Mouse (Mus musculus): ENCODE results near the gene Mrps34. TPM values are rescaled to one million over a fixed set of nuclear protein-coding genes. Genes with fewer than 3 reads are reported as not detected.
"Not testable (repeated sequence)": the region's sequence is repeated elsewhere in the genome, so short reads cannot be mapped to it uniquely, and the experiment has no call there.

Mrps34 gene
- polyA plus RNA-seq, 1 experiment from 2014 or later: 82.8 TPM

DNA sequence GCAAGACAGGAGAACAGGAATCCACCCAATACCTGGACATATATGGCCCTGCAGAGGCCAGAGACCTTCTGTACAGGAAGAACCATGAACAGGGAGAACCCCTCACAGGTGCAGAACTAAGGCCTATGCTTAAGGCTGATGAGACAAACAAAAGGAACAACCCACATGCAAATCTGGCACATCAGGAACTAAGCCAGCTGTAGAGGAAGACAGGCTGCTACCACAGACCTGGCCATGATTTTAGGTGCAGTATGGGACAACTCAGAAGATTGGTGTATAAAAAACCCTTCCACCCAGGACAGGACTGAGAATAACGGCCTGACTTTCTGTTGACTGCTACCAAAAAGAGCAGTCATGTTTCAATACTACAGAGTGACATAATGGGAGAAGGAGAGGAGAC is 48.7 kb downstream of the Mrps34 start:
- H3K36me3 ChIP-seq (ENCODE audit: control insufficient read depth, insufficient read depth, low read length): peaks cover 52% of the 10 kb centered on the region
- not testable (repeated sequence) for ATAC-seq (ENCODE audit: insufficient number of reproducible peaks, insufficient read depth, low FRiP score, low read depth); H3K4me3 ChIP-seq (ENCODE audit: control insufficient read depth in 1 of 2, insufficient read depth in 1 of 2, low read depth in 1 of 2, low read length in 2 of 2); H3K27me3 ChIP-seq (ENCODE audit: control insufficient read depth, insufficient read depth, low read length); H3K4me2 ChIP-seq (ENCODE audit: low read length); H3K9ac ChIP-seq (ENCODE audit: low read length); H3K4me1 ChIP-seq (ENCODE audit: control insufficient read depth in 2 of 2, insufficient read depth in 2 of 2, low read length in 2 of 2); H3K9me3 ChIP-seq (ENCODE audit: control insufficient read depth, low read length); H3K27ac ChIP-seq (replicated peaks in 1 of 2; ENCODE audit: control insufficient read depth in 1 of 2, insufficient read depth in 1 of 2, low read depth in 2 of 2, low read length in 2 of 2)
- 76% methylated on average over 1 of the region's 1 CpGs for WGBS

Other genes starting within 250 kb of the Mrps34 start
- 59.6 and 60.9 TPM in 2 replicates for gene Slc9a3r2, start 244.8 kb upstream of the Mrps34 start, polyA plus RNA-seq (2014; fragmentation: Nextera tagmentation; extraction: Ambion mirVana)
- not detected in 2 replicates for gene Npw, start 236.7 kb upstream of the Mrps34 start, polyA plus RNA-seq (2014; fragmentation: Nextera tagmentation; extraction: Ambion mirVana)
- gene Zfp598, start 225.4 kb upstream of the Mrps34 start, polyA plus RNA-seq (2014; fragmentation: Nextera tagmentation; extraction: Ambion mirVana): 18.4 and 19.4 TPM in 2 replicates
- gene Syngr3, start 205.2 kb upstream of the Mrps34 start, polyA plus RNA-seq (2014; fragmentation: Nextera tagmentation; extraction: Ambion mirVana): 0.42 and 0.69 TPM in 2 replicates
- gene Gfer, start 199.0 kb upstream of the Mrps34 start, polyA plus RNA-seq (2014; fragmentation: Nextera tagmentation; extraction: Ambion mirVana): 29.3 and 29.7 TPM in 2 replicates
- gene Noxo1, start 198.9 kb upstream of the Mrps34 start, polyA plus RNA-seq (2014; fragmentation: Nextera tagmentation; extraction: Ambion mirVana): 0.68 and 1.1 TPM in 2 replicates
- 39.2 and 40.2 TPM in 2 replicates for gene Tbl3, start 187.5 kb upstream of the Mrps34 start, polyA plus RNA-seq (2014; fragmentation: Nextera tagmentation; extraction: Ambion mirVana)
- not detected in 2 replicates for gene Rnf151, start 177.1 kb upstream of the Mrps34 start, polyA plus RNA-seq (2014; fragmentation: Nextera tagmentation; extraction: Ambion mirVana)
- 919 and 1,010 TPM in 2 replicates for gene Rps2, start 177.0 kb upstream of the Mrps34 start, polyA plus RNA-seq (2014; fragmentation: Nextera tagmentation; extraction: Ambion mirVana)
- gene Ndufb10, start 170.6 kb upstream of the Mrps34 start, polyA plus RNA-seq (2014; fragmentation: Nextera tagmentation; extraction: Ambion mirVana): 556 and 564 TPM in 2 replicates
- gene Rpl3l, start 167.3 kb upstream of the Mrps34 start, polyA plus RNA-seq (2014; fragmentation: Nextera tagmentation; extraction: Ambion mirVana): 1.3 and 1.7 TPM in 2 replicates
- gene Msrb1, start 158.5 kb upstream of the Mrps34 start, polyA plus RNA-seq (2014; fragmentation: Nextera tagmentation; extraction: Ambion mirVana): 26.8 and 27.2 TPM in 2 replicates
- 0.18 and 0.43 TPM in 2 replicates for gene Hs3st6, start 142.1 kb upstream of the Mrps34 start, polyA plus RNA-seq (2014; fragmentation: Nextera tagmentation; extraction: Ambion mirVana)
- gene Meiob, start 90.8 kb upstream of the Mrps34 start, polyA plus RNA-seq (2014; fragmentation: Nextera tagmentation; extraction: Ambion mirVana): not detected in 2 replicates
- 62.7 and 68.4 TPM in 2 replicates for gene Hagh, start 55.0 kb upstream of the Mrps34 start, polyA plus RNA-seq (2014; fragmentation: Nextera tagmentation; extraction: Ambion mirVana)
- 46.5 and 47.2 TPM in 2 replicates for gene Fahd1, start 44.8 kb upstream of the Mrps34 start, polyA plus RNA-seq (2014; fragmentation: Nextera tagmentation; extraction: Ambion mirVana)
- gene Igfals, start 29.1 kb upstream of the Mrps34 start, polyA plus RNA-seq (2014; fragmentation: Nextera tagmentation; extraction: Ambion mirVana): not detected in 2 replicates
- 37.8 and 39.8 TPM in 2 replicates for gene Nubp2, start 8.8 kb upstream of the Mrps34 start, polyA plus RNA-seq (2014; fragmentation: Nextera tagmentation; extraction: Ambion mirVana)
- 26.8 and 28.2 TPM in 2 replicates for gene Spsb3, start 8.5 kb upstream of the Mrps34 start, polyA plus RNA-seq (2014; fragmentation: Nextera tagmentation; extraction: Ambion mirVana)
- gene Eme2, start within 50 bp of the Mrps34 start, polyA plus RNA-seq (2014; fragmentation: Nextera tagmentation; extraction: Ambion mirVana): 14.7 and 16.0 TPM in 2 replicates
- 39.4 and 43.9 TPM in 2 replicates for gene Nme3, start 1.4 kb downstream of the Mrps34 start, polyA plus RNA-seq (2014; fragmentation: Nextera tagmentation; extraction: Ambion mirVana)
- gene Mapk8ip3, start 41.9 kb downstream of the Mrps34 start, polyA plus RNA-seq (2014; fragmentation: Nextera tagmentation; extraction: Ambion mirVana): 27.8 and 31.0 TPM in 2 replicates
- 62.1 and 63.1 TPM in 2 replicates for gene Jpt2, start 65.6 kb downstream of the Mrps34 start, polyA plus RNA-seq (2014; fragmentation: Nextera tagmentation; extraction: Ambion mirVana)
- gene Cramp1l, start 120.7 kb downstream of the Mrps34 start, polyA plus RNA-seq (2014; fragmentation: Nextera tagmentation; extraction: Ambion mirVana): 6.4 and 7.6 TPM in 2 replicates
- gene Ift140, start 121.0 kb downstream of the Mrps34 start, polyA plus RNA-seq (2014; fragmentation: Nextera tagmentation; extraction: Ambion mirVana): 9.9 and 10.6 TPM in 2 replicates
- gene Tmem204, start 188.5 kb downstream of the Mrps34 start, polyA plus RNA-seq (2014; fragmentation: Nextera tagmentation; extraction: Ambion mirVana): 19.5 and 23.4 TPM in 2 replicates
- gene Telo2, start 220.9 kb downstream of the Mrps34 start, polyA plus RNA-seq (2014; fragmentation: Nextera tagmentation; extraction: Ambion mirVana): 19.3 and 27.8 TPM in 2 replicates
- gene Ptx4, start 225.6 kb downstream of the Mrps34 start, polyA plus RNA-seq (2014; fragmentation: Nextera tagmentation; extraction: Ambion mirVana): 0.14 and 0.44 TPM in 2 replicates
- 16.4 and 17.2 TPM in 2 replicates for gene Clcn7, start 238.3 kb downstream of the Mrps34 start, polyA plus RNA-seq (2014; fragmentation: Nextera tagmentation; extraction: Ambion mirVana)

Data from heart, embryonic 14.5 days (tissue).